27 mouse cellular contexts compared by ENCODE assay signal in the genomic region with DNA sequence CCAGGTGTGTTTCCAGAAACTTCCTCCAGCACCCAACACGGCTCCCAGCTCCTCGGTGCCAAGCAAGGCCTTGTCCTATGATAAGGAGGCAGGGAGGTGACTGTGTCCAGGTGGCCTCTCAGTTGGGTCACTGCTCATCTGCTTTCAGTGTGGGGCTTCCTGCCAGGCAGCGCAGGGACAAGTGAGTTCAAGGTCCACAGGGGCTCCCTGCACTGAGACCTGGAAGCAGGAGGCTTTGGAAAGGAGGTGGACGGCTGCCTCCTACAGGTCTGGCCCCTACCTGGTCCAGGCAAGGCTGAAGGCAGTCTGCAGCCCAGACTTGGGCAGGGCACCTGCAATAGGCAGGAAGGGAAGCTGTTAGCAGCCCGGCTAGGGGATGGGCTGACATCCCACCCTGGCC. TPM values are rescaled to one million over a fixed set of nuclear protein-coding genes. Genes with fewer than 3 reads are reported as not detected.
DNase-seq lines count a peak whose midpoint lies in the region; ATAC-seq and TF ChIP-seq lines count a peak whose summit lies in the region.
"Had no signal": no experiment of that assay in that cellular context is flagged by ENCODE, and none has a peak within 500 bp of the region (broad histone marks: within the 10 kb centered on the region; RNA-seq: fewer than 3 reads in every experiment).

No protein-coding gene starts in this region.

- no peak for ATAC-seq in kidney, embryonic 16.5 days (ENCODE audit: low FRiP score, low TSS enrichment)
- ATAC-seq in intestine, postnatal 0 days = peak; percentile 35
- no peak; the same call in 1 of the 2 replicates for ATAC-seq in kidney, postnatal 0 days (replicated peaks; ENCODE audit: low FRiP score, low read depth)
- ATAC-seq: forebrain, postnatal 0 days had no signal

- H3K4me1 ChIP-seq in kidney, embryonic 16.5 days (ENCODE audit: insufficient read depth, low read length) = peaks cover 21% of the 10 kb centered on the region
- peaks cover 7% of the 10 kb centered on the region; the same call in 1 of the 2 replicates for H3K4me1 ChIP-seq in intestine, postnatal 0 days (replicated peaks; ENCODE audit: control insufficient read depth, insufficient read depth, low read length)
- H3K4me1 ChIP-seq in kidney, postnatal 0 days (replicated peaks; ENCODE audit: insufficient read depth, low read length) = peaks cover 8% of the 10 kb centered on the region

- no peak overlapping the region for H3K27ac ChIP-seq in kidney, embryonic 16.5 days (ENCODE audit: low read length)
- H3K27ac ChIP-seq in intestine, postnatal 0 days (ENCODE audit: low read depth, low read length) = peak overlapping the region; percentile 75
- no peak overlapping the region for H3K27ac ChIP-seq in kidney, postnatal 0 days
- H3K27ac ChIP-seq in gastrocnemius, adult 2 months = no peak overlapping the region
- H3K27ac ChIP-seq: hindbrain, embryonic 13.5 days; liver, embryonic 15.5 days; neural tube, embryonic 13.5 days had no signal

- H3K4me2 ChIP-seq in kidney, embryonic 16.5 days (replicated peaks; ENCODE audit: low read depth, low read length) = no peak overlapping the region
- no peak overlapping the region for H3K4me2 ChIP-seq in intestine, postnatal 0 days (replicated peaks; ENCODE audit: low read depth)
- H3K4me2 ChIP-seq in kidney, postnatal 0 days (ENCODE audit: low read length) = no peak overlapping the region
- H3K4me2 ChIP-seq: heart, embryonic 12.5 days; hindbrain, embryonic 13.5 days; liver, embryonic 15.5 days; neural tube, embryonic 13.5 days had no signal

- 89% methylated on average over 5 of the region's 5 CpGs for WGBS in kidney, embryonic 16.5 days
- WGBS in intestine, postnatal 0 days = 58% methylated on average over 5 of the region's 5 CpGs
- 91% methylated on average over 5 of the region's 5 CpGs for WGBS in kidney, postnatal 0 days

- peak; percentile 69 for DNase-seq in kidney, adult 11 months
- DNase-seq in kidney, postnatal 0 days (ENCODE audit: low spot score) = no peak
- peak; percentile 53 for DNase-seq in yolk sac, embryonic 10.5 days (ENCODE audit: low spot score)
- no peak for DNase-seq in embryo, embryonic 9.5 days (ENCODE audit: extremely low spot score)
- no peak for DNase-seq in gastrocnemius, adult 2 months
- DNase-seq: adrenal gland, adult 8-10 months; cerebellum, adult 18-20 months; cerebellum, postnatal 14 days; forebrain, postnatal 0 days; gastrocnemius, postnatal 25 days; heart, adult 18-20 months; heart, postnatal 10 days; layer of hippocampus, postnatal 36 days; lung, postnatal 4 days; midbrain, embryonic 14.5 days; right cerebral cortex, adult 18-20 months; right cerebral cortex, postnatal 4 days; thymus, postnatal 14 days had no signal

- TF ChIP-seq CTCF in intestine, postnatal 0 days (IDR thresholded peaks at IDR 0.05; ENCODE audit: low read depth) = peak; percentile 68
- TF ChIP-seq CTCF in kidney, postnatal 0 days (IDR thresholded peaks at IDR 0.05; ENCODE audit: low read depth) = peak; percentile 25; the same call in 1 of the 2 replicates
- no peak for TF ChIP-seq CTCF in gastrocnemius, adult 2 months (IDR thresholded peaks at IDR 0.05)

- H3K36me3 ChIP-seq in kidney, embryonic 16.5 days (ENCODE audit: insufficient read depth, low read length) = peaks cover 54% of the 10 kb centered on the region
- H3K36me3 ChIP-seq in intestine, postnatal 0 days (ENCODE audit: control insufficient read depth, insufficient read depth) = peaks cover 34% of the 10 kb centered on the region
- H3K36me3 ChIP-seq in kidney, postnatal 0 days (ENCODE audit: insufficient read depth, low read length) = peaks cover 43% of the 10 kb centered on the region

- intact Hi-C loops in gastrocnemius, adult 2 months (cut with DNase I) = no loop called here

- no peak overlapping the region for H3K4me3 ChIP-seq in kidney, embryonic 16.5 days (ENCODE audit: low read length)
- H3K4me3 ChIP-seq in intestine, postnatal 0 days (ENCODE audit: low read depth, low read length) = no peak overlapping the region
- no peak overlapping the region for H3K4me3 ChIP-seq in kidney, postnatal 0 days (replicated peaks; ENCODE audit: low read depth, low read length)
- H3K4me3 ChIP-seq in gastrocnemius, adult 2 months = no peak overlapping the region
- H3K4me3 ChIP-seq: heart, embryonic 12.5 days; hindbrain, embryonic 13.5 days; liver, embryonic 15.5 days; myocyte; neural tube, embryonic 13.5 days had no signal

- no peak overlapping the region for H3K9ac ChIP-seq in kidney, embryonic 16.5 days (replicated peaks; ENCODE audit: low read length)
- H3K9ac ChIP-seq in intestine, postnatal 0 days (ENCODE audit: low read depth, low read length) = 0 out of 2 replicates have a peak overlapping the region, but pooled peaks have one; percentile 7
- H3K9ac ChIP-seq in kidney, postnatal 0 days (ENCODE audit: low read depth, low read length) = no peak overlapping the region
- H3K9ac ChIP-seq: forebrain, postnatal 0 days; heart, embryonic 12.5 days; hindbrain, embryonic 13.5 days; liver, embryonic 15.5 days; neural tube, embryonic 13.5 days had no signal

- H3K9me3 ChIP-seq in kidney, embryonic 16.5 days (ENCODE audit: low read length) = no peaks in the 10 kb centered on the region
- H3K9me3 ChIP-seq in intestine, postnatal 0 days (ENCODE audit: control insufficient read depth) = no peaks in the 10 kb centered on the region
- no peaks in the 10 kb centered on the region for H3K9me3 ChIP-seq in kidney, postnatal 0 days (replicated peaks; ENCODE audit: low read length)
- H3K9me3 ChIP-seq: heart, embryonic 12.5 days; hindbrain, embryonic 13.5 days; liver, embryonic 15.5 days; neural tube, embryonic 13.5 days had no signal

- no peaks in the 10 kb centered on the region for H3K27me3 ChIP-seq in kidney, embryonic 16.5 days (ENCODE audit: insufficient read depth, low read length)
- H3K27me3 ChIP-seq in intestine, postnatal 0 days (replicated peaks; ENCODE audit: control insufficient read depth, insufficient read depth, low read length) = no peaks in the 10 kb centered on the region
- H3K27me3 ChIP-seq in kidney, postnatal 0 days (ENCODE audit: insufficient read depth, low read length) = no peaks in the 10 kb centered on the region
- H3K27me3 ChIP-seq: heart, embryonic 12.5 days; hindbrain, embryonic 13.5 days; liver, embryonic 15.5 days; neural tube, embryonic 13.5 days had no signal

RNA-seq across cellular contexts. Expression of a gene that starts 5.2 kb away (rescaled TPM):
- polyA plus RNA-seq in kidney, embryonic 16.5 days (2015; fragmentation: Nextera tagmentation; extraction: Ambion mirVana) = 3.8 and 5.1 TPM in 2 replicates
- 3.2 and 4.2 TPM in 2 replicates for polyA plus RNA-seq in intestine, postnatal 0 days (2015; fragmentation: Nextera tagmentation; extraction: Ambion mirVana)
- polyA plus RNA-seq in kidney, postnatal 0 days (2015; fragmentation: Nextera tagmentation; extraction: Ambion mirVana) = 6.6 and 7.8 TPM in 2 replicates
- total RNA-seq in gastrocnemius, adult 2 months (2021) = 1 to 10 TPM; 4.7 to 5.1 TPM

RNA-seq across cellular contexts. Expression of a gene that starts 6.7 kb away (rescaled TPM):
- polyA plus RNA-seq in kidney, embryonic 16.5 days (2015; fragmentation: Nextera tagmentation; extraction: Ambion mirVana) = 266 and 277 TPM in 2 replicates
- polyA plus RNA-seq in intestine, postnatal 0 days (2015; fragmentation: Nextera tagmentation; extraction: Ambion mirVana) = 48.0 and 51.0 TPM in 2 replicates
- 163 and 165 TPM in 2 replicates for polyA plus RNA-seq in kidney, postnatal 0 days (2015; fragmentation: Nextera tagmentation; extraction: Ambion mirVana)
- total RNA-seq in gastrocnemius, adult 2 months (2021) = 100 to 1,000 TPM; 105 to 116 TPM

RNA-seq across cellular contexts. Expression of a gene that starts 13.9 kb away (rescaled TPM):
- 840 and 906 TPM in 2 replicates for polyA plus RNA-seq in kidney, embryonic 16.5 days (2015; fragmentation: Nextera tagmentation; extraction: Ambion mirVana)
- polyA plus RNA-seq in intestine, postnatal 0 days (2015; fragmentation: Nextera tagmentation; extraction: Ambion mirVana) = 1,032 and 1,082 TPM in 2 replicates
- 1,117 and 1,253 TPM in 2 replicates for polyA plus RNA-seq in kidney, postnatal 0 days (2015; fragmentation: Nextera tagmentation; extraction: Ambion mirVana)
- 1,000 to 10,000 TPM in 1 of 2 experiments, 100 to 1,000 TPM in 1; 776 to 1,068 TPM for total RNA-seq in gastrocnemius, adult 2 months (2021)

RNA-seq across cellular contexts. Expression of a gene that starts 36.4 kb away (rescaled TPM):
- 0.97 and 1.2 TPM in 2 replicates for polyA plus RNA-seq in kidney, embryonic 16.5 days (2015; fragmentation: Nextera tagmentation; extraction: Ambion mirVana)
- 0.09 and 0.20 TPM in 2 replicates for polyA plus RNA-seq in intestine, postnatal 0 days (2015; fragmentation: Nextera tagmentation; extraction: Ambion mirVana)
- 0.51 and 1.0 TPM in 2 replicates for polyA plus RNA-seq in kidney, postnatal 0 days (2015; fragmentation: Nextera tagmentation; extraction: Ambion mirVana)
- total RNA-seq in gastrocnemius, adult 2 months (2021) = under 1 TPM; 0.10 to 0.45 TPM
- total RNA-seq: megakaryocyte-erythroid progenitor cell, adult 5-6 weeks had no signal
- polyA plus RNA-seq: C2C12; heart, embryonic 12.5 days had no signal

RNA-seq across cellular contexts. Expression of a gene that starts 40.8 kb away (rescaled TPM):
- polyA plus RNA-seq in kidney, embryonic 16.5 days (2015; fragmentation: Nextera tagmentation; extraction: Ambion mirVana) = 118 and 126 TPM in 2 replicates
- 34.1 and 34.5 TPM in 2 replicates for polyA plus RNA-seq in intestine, postnatal 0 days (2015; fragmentation: Nextera tagmentation; extraction: Ambion mirVana)
- polyA plus RNA-seq in kidney, postnatal 0 days (2015; fragmentation: Nextera tagmentation; extraction: Ambion mirVana) = 76.4 and 83.7 TPM in 2 replicates
- 10 to 100 TPM; 11.1 to 12.0 TPM for total RNA-seq in gastrocnemius, adult 2 months (2021)

Comparison
In these comparisons a context has a peak if more than half of its experiments do, and no peak if none do; other contexts are left out.
1. DNase-seq: peak in kidney, adult 11 months (single experiment) and yolk sac, embryonic 10.5 days (single experiment); none in kidney, postnatal 0 days (single experiment), embryo, embryonic 9.5 days (single experiment) and gastrocnemius, adult 2 months (single experiment).